Mouse (Mus musculus): ENCODE measurements around the gene Nop14.

The Nop14 gene

DNA sequence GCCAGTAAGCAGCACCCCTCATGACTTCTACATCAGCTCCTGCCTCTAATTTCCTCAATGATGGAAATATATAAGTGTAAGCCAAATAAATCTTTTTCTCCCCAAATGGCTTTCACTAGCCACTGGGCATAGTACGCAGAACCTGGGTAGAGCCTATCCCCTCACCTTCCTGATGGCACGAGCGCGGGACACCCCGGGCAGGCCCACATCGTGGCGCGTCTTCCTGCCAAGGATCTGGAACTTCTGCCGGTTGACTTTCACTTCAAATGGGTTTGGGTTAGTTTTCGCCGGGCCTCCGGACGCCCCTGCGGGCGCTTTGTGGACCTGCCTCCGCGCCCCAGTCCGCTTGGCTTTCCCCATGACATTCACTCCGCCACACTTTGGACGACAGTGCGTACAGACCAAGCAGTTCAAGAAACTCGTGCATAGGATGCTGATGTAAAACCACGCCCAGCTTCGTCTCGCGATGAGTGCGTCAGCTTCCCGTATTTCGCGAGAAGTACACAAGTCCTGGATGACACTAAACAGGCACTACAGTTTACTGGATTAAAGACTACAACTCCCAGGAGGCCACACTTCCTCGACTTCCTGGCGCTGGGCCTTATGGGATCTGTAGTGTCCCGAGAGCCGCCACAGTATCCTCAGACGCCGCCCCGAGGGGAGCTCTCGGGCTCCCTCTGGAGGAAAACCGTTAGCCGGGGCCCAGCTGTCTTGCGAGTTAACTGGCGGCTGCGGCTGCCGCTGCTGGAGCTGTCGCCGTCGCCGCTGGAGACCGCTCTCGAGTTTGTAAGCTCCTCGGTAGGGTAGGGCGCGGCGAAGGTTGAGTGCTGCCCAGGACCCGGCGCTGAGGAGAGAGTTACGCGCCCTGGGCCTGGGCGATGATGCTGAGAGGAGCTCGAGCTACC is at the start of gene Nop14, which contains the start of gene Grk4:
Gene Nop14, minus strand, starts transcription at position 463 of the 905 bp plus-strand sequence.
Gene Grk4, plus strand, starts transcription at position 694 of the 905 bp plus-strand sequence.
- DNase-seq: peak; percentile 98

DNA sequence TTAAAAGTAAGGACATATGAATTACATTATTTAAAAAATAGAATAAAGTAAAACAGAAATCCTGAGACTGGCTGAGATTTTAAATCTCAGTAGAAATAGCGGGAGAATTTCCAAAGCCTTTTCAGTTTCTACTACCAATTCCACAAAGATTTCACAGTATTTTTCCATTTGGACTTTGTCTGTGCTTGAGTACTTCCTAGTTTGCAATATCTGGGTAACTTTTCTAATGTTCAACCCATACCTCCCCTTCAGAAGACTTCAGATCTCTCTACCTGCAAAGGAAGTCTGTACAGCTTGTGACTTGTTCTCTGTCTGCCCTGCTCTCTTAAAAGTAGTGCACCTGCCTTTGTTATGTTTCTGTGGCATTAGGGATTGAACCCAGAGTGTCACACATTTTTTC is 48.5 kb upstream of the Nop14 start:
- no peak for DNase-seq

DNA sequence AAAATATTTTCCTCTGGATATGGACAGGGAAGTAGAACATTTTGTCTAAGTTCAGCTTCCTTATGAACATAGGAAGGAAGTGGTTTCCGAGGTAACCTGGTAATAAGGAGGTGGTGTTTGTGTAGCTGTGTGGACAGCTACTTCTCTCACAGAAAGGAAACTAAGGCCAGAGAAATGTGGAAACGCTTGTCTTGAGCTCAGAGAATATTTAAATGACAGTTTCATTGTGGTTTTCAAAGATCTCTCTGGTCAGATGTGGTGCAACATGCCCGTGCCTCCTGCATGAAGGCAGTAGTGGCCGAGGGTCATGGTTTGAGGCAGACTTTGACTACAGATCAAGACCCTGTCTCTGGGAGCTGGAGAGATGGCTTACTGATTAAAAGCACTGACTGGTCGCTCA is 35.6 kb upstream of the Nop14 start:
- DNase-seq: no peak

DNA sequence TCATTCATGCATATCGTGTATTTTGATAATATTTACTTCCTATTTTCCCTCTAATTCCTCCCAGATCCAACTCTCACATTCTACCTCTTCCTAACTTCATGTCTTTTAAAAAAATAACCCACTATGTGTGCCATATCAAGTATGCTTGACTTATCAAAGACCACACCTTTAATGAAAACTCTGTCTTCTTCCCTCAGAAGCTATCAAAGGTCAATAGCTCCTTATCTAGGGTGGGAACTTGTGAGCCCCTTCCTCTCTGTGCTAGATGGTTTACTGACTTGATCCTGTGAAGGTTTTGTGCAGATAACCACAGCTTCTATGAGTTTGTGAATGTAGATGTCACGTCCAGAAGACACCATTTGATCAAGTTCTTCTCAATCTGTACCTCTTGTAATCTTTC is 32.8 kb upstream of the Nop14 start:
- DNase-seq: no peak

- DNase-seq: no peak
Measured at GRCm38 (mm10) chr5:34689868-34690267, 29.9 kb upstream of the Nop14 start.

GRCm38 (mm10) chr5:34670280-34670679 is 10.3 kb upstream of the Nop14 start:
- no peak for DNase-seq

DNA sequence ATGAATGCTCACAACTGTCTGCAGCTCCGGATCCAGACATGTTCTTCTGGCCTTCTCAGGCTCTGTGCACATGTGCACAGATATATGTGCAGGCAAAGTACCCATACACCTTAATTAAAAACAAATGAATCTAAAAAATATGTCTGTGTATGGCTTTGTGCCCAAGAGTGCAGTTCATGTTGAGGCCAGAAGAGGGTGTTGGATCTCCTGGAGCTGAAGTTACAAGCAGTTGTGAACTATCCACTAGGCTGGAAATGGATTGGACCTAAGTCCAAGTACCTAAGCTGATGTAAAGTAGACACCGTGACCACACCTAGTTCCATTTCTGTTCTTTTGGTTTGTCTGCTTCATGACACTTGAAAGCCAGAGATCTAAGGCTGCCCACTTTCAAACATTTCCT is 9.5 kb upstream of the Nop14 start:
- DNase-seq: no peak

DNA sequence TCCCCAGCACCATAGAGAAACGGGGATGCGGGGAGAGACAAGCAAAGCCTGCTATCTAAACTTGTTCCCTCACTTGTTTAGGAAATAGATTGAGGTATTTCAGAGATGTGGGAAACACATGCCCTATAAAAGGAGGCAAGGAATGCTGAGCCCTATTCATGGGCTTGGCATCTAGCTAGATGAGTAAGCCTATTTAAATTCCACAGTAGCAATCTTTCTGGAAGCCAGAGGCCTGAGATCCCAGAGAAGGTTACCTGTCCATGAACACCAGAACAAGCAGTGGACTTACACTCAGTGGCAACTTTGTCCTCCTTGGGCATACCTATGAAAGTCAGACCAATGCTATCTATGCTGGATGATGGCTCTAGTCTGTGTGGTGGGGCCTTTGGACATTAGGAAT is 3.3 kb upstream of the Nop14 start:
- DNase-seq: no peak

DNA sequence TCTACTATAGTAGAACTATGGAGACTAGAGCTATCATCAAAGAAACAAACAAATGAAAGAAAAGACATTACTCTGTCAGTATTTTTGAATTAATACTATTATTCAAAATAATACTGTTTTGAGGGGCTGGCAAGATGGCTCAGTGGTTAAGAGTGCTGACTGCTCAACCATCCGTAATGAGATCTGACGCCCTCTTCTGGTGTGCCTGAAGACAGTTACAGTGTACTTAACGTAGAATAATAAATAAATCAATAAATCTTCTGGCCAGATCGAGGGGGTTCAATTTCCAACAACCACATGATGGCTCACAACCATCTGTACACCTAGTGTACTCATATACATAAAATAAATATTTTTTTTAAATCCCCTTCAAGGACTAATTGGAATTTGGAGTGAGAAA is 2.0 kb upstream of the Nop14 start:
- DNase-seq: no peak

DNA sequence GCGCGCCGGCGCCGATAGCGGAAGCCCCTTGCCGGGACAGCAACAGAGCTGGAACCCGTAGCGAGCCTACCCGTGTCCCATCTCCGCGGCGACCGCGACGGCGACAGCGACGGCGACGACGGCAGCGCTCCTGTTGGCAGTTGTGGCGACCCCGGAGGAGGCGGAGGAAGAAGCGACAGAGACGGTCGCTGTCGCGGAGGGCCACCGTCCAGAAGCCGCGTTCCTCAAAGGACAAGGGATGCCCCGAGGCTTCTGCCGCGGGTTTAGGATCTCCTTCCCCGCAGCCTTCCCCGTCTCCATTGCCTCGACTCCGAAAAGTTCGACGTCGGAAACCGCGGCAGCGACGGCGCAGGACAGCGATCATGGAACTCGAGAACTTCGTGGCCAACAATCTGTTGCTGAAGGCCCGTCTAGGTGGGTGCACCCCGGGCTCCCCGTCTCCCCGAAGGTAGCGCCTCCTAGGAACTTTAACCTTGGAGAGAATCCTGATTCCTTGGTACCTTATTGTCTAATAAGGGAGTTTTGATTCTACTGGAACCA is 713 bp upstream of the Nop14 start:
- DNase-seq: no peak

DNA sequence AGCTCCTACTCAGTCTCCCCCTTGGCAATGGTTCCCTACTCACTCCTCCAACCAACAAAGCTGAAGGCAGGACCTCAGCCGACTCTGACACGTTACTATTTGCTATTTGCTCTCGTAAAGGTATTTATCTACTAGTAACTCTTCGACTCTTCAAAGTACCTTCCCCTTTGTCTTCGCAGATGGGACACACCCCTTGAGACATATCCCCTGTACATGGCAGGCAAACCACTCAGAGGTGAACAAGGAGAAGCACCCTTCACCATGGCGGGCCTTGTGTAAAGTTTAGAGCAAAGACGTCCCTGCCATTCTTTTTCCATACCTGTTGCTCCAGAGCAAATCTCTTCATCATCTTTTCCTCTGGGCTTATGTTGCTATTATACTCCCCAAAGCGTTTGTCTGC is 2.4 kb downstream of the Nop14 start:
- no peak for DNase-seq

DNA sequence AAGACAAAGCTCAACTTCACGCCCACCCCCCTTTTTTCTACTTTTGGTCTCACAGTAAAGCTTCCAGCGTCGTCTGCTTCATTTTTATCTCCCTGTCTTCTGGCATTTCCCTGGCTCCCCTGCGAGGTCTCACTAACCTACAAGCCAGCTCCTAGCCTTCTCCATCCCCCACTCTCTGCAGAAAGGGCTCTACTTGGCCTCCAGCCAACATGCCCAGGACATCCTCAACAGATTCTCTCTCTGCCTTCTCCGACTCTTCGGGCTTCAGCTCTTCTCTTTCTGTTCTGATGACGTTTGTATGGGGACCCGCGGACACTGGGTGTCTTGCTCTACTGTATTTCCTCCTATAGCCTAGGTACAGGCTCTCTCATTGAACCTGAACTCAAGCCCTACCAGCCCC is 5.1 kb downstream of the Nop14 start:
- DNase-seq: peak; percentile 24

- no peak for DNase-seq
Measured at GRCm38 (mm10) chr5:34652961-34653360, 7.0 kb downstream of the Nop14 start.

GRCm38 (mm10) chr5:34647581-34647980 is 12.4 kb downstream of the Nop14 start:
- peak; percentile 74 for DNase-seq

DNA sequence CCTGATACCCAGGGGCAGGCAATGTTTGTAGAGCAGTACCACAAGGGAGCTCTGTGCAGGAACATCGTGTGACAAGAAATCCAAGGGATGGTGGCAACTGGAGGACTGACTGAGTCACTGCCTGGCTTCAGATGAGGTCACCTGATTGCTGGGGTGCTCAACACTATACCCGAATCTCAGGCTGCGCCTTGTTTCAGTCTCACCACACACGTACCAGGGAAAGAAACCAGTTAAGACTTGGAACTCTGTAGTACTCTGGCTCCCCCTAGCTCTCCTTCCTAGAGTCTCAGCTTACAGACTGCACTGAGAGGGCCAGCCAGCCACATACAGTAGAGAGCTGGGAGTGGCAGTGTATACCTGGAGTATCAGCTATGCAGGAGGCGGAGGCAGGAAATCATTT is 17.0 kb downstream of the Nop14 start:
- peak; percentile 28 for DNase-seq

DNA sequence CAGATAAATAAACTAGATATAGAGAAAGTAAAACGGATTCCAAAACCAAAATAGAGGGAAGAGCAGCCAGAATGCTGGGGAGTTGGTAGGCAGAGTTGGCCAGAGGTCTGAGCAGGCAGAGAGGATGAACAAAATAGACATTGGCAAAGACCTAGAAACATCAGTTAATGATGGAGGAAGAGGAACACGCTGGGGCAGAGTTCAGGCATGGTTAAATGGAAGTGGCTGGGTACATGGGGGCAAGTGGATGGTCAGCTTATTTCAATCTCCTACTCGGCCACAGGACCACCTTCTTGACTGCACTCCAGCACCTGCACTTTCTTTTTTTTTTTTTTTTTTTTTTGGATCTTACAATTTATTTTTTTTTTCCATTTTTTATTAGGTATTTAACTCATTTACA is 18.0 kb downstream of the Nop14 start:
- no peak for DNase-seq

DNA sequence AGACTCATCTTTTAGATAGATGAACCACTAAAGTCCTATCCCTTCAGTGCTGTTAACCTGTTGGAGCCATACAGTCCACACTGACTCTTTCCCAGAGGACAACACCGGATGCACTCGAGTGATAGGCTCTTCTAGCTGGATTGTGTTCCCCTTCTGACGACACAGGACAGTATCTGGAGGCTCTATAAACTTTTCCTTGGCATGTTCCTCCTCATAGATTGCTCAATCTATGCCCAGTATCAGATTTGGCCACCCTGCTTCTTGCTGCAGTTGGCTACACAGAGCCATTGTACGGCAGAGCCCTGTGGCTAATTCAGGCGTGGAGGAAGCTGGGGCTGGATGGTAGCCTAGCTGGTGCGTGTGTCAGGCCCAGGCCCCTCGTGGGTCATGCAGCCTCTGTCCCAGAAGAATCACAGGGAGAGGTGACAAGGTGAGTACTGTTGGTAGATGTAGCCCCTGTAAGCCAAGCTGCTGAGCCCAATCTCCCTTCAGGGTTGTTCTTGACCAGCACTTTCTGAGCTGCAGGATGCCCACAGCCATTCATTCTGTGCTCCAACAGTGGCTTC is 22.3 kb downstream of the Nop14 start:
- DNase-seq: no peak

DNA sequence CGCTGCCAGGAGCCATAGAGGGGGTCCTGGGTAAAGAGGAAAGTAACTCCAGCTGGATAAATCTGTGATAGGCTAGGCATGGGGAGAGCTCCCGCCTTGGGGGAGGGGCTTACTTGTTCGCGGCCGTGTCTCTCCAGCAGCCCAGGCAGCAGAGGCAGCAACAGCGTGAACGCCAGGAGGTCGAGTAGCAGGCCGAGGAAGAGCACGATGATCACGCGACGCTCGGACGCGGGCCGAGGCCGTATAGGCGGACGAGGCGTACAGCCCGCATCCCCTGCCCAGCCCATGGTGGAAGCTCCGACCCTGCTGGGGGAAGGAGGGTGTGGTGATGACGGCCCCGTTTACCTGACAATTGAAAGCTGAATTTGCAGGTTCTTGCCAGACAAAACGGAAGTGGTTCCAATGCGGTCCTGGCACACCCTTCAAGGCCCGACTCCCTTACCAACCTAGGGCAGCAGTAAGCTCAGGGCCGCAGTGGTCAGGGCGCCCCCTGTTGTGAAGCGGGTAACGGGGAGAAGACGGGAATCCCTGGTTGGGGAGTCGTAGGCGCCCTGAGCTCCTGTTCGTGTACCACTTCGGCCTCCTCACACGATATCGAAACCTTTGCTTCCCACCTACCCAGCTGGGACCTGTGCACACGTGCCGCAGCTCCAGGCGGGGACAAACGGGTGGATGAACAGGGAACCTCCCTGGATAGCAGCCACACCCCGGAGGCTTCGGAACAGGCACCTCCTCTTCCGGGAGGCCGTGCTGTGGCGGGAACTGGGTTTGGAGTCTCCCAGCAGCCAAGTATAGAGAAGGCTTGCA is 23.3 kb downstream of the Nop14 start, which contains the start of gene Mfsd10:
Gene Mfsd10, minus strand, starts transcription at position 732 of the 807 bp plus-strand sequence.
- DNase-seq: peak; percentile 80

GRCm38 (mm10) chr5:34635665-34636192 is 24.2 kb downstream of the Nop14 start:
- no peak for DNase-seq

DNA sequence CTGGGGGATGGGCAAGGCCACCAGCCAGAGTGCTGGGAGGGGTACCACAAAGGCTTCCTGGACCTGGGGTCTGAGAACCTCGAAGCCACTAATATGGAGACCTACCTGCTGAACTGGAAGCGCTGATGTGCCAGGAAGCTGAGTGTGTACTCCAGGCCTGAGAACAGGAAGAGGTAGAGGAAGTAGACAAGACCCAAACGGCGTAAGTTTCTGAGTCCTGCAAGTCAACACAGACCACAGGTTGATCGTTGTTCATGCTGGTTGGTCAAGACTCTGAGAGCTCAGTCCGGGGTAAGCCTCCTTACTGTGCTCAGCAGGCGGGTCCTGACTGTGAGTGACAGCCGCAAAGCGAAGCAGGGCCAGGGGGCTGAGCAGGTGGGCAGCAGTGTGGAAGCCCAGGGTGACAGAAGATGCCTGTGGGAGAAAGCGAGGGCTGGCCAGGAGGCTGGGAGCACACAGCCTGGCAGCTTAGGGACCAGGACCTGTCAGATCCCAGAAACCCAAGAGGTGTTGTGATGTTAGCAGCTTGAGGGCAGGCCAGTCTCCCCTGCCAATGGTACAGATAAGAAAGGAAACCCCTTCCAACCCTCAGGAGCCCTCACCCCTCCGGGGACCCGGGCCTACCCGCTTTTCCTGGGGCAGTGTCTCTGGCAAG is 25.1 kb downstream of the Nop14 start:
- DNase-seq: no peak

DNA sequence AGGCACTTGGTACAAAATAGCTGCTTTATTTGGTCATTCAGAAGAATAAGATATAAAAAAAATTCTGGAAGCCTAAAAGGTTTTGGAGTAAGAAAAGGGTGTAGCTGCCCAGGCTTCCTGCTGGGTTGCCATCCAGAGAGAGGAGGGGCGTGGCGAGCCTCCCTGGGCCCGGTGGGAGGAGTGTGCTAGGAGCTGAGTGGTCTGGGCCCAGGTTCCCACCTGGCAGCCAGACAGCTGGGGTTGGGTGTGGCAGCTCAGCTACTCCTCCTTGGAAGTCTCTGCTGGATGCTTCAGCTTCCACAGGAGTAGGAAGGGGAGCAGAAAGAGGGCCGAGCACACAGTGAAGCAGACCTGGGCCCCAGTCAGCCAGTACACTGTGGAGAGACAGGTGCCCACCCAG is 26.3 kb downstream of the Nop14 start:
- DNase-seq: no peak

GRCm38 (mm10) chr5:34632996-34633395 is 27.0 kb downstream of the Nop14 start:
- DNase-seq: no peak
